Mouse (Mus musculus): ENCODE data around the gene Hdgf.

- TF ChIP-seq POLR2A (IDR thresholded peaks at IDR 0.05; ENCODE audit: control insufficient read depth, extremely low read depth, insufficient read depth, low read length, poor library complexity) (0 out of 2 replicates have a peak, but pooled peaks have one; percentile 4), CTCF (IDR thresholded peaks at IDR 0.05; ENCODE audit: borderline replicate concordance, control insufficient read depth, extremely low read depth, insufficient read depth, low read length, poor library complexity) (no peak)
These were observed 21.3 kb upstream of the Hdgf start for GRCm38 (mm10) chr3:87884708-87885251.

Data from thymus, adult 2 months (tissue).